Comparison of ENCODE assay signal across 12 mouse cellular contexts in genomic region chr5:146629636-146630035, GRCm38 (mm10). TPM values are rescaled to one million over a fixed set of nuclear protein-coding genes. Genes with fewer than 3 reads are reported as not detected.
DNase-seq lines count a peak whose midpoint lies in the region; ATAC-seq and TF ChIP-seq lines count a peak whose summit lies in the region.
"Had no signal": no experiment of that assay in that cellular context is flagged by ENCODE, and none has a peak within 500 bp of the region (broad histone marks: within the 10 kb centered on the region; RNA-seq: fewer than 3 reads in every experiment).

No protein-coding gene starts in this region.

- H3K27ac ChIP-seq in midbrain, postnatal 0 days (ENCODE audit: low read depth, low read length) = no peak overlapping the region
- no peak overlapping the region for H3K27ac ChIP-seq in midbrain, embryonic 10.5 days (replicated peaks)
- H3K27ac ChIP-seq: hindbrain, embryonic 15.5 days had no signal

- peak; percentile 23 for DNase-seq in adrenal gland, postnatal 10 days
- DNase-seq in adrenal gland, adult 8-10 months = no peak
- peak; percentile 36 for DNase-seq in kidney, postnatal 10 days
- DNase-seq in kidney, adult 8-10 months = no peak
- no peak for DNase-seq in midbrain, postnatal 0 days (ENCODE audit: low spot score)
- DNase-seq in midbrain, embryonic 10.5 days (ENCODE audit: low spot score) = no peak
- no peak for DNase-seq in embryo, embryonic 11 days
- DNase-seq: lung, postnatal 4 days had no signal

- no peak overlapping the region for H3K4me3 ChIP-seq in midbrain, postnatal 0 days (ENCODE audit: low read depth, low read length)
- H3K4me3 ChIP-seq in midbrain, embryonic 10.5 days = no peak overlapping the region
- H3K4me3 ChIP-seq: hindbrain, embryonic 15.5 days had no signal

- H3K4me1 ChIP-seq in midbrain, postnatal 0 days (ENCODE audit: insufficient read depth, low read length) = 0 out of 2 replicates have a peak, but pooled peaks cover 5% of the 10 kb centered on the region
- no peaks in the 10 kb centered on the region for H3K4me1 ChIP-seq in midbrain, embryonic 10.5 days

- no peak overlapping the region for H3K9ac ChIP-seq in midbrain, postnatal 0 days (replicated peaks; ENCODE audit: low read length, poor library complexity, severe bottlenecking)
- H3K9ac ChIP-seq: hindbrain, embryonic 15.5 days had no signal

- no peak for ATAC-seq in midbrain, postnatal 0 days (ENCODE audit: low FRiP score)
- 0 out of 2 replicates have a peak, but pooled peaks have one; percentile 30 for ATAC-seq in megakaryocyte-erythroid progenitor cell, adult 5-6 weeks (replicated peaks; ENCODE audit: low FRiP score, low TSS enrichment, poor library complexity, severe bottlenecking)

- no peaks in the 10 kb centered on the region for H3K27me3 ChIP-seq in midbrain, postnatal 0 days (ENCODE audit: insufficient read depth, low read length)
- H3K27me3 ChIP-seq in midbrain, embryonic 10.5 days (ENCODE audit: low read depth, poor library complexity, severe bottlenecking) = no peaks in the 10 kb centered on the region
- H3K27me3 ChIP-seq: hindbrain, embryonic 15.5 days had no signal

- TF ChIP-seq CTCF in midbrain, postnatal 0 days (IDR thresholded peaks at IDR 0.05) = 0 out of 2 replicates have a peak, but pooled peaks have one; percentile 12

- no peaks in the 10 kb centered on the region for H3K9me3 ChIP-seq in midbrain, postnatal 0 days (ENCODE audit: low read length)
- no peaks in the 10 kb centered on the region for H3K9me3 ChIP-seq in midbrain, embryonic 10.5 days (replicated peaks)
- H3K9me3 ChIP-seq: hindbrain, embryonic 15.5 days had no signal

- WGBS in midbrain, postnatal 0 days = 79% methylated on average over 10 of the region's 10 CpGs
- 84% methylated on average over 10 of the region's 10 CpGs for WGBS in midbrain, embryonic 10.5 days

- no peak overlapping the region for H3K4me2 ChIP-seq in midbrain, postnatal 0 days (ENCODE audit: low read depth, low read length, poor library complexity, severe bottlenecking)
- H3K4me2 ChIP-seq: hindbrain, embryonic 15.5 days had no signal

- no peaks in the 10 kb centered on the region for H3K36me3 ChIP-seq in midbrain, postnatal 0 days (ENCODE audit: insufficient read depth, low read length)
- no peaks in the 10 kb centered on the region for H3K36me3 ChIP-seq in midbrain, embryonic 10.5 days
- H3K36me3 ChIP-seq: hindbrain, embryonic 15.5 days had no signal

RNA-seq across cellular contexts. Expression of gene Gpr12, which starts 44.6 kb away (rescaled TPM):
- total RNA-seq in adrenal gland, postnatal 10 days (2021) = under 1 TPM; 0.15 to 0.21 TPM
- total RNA-seq in adrenal gland, adult 8-10 months (2022) = under 1 TPM in 1 of 4 experiments, not detected in 3; 0.32 TPM
- total RNA-seq in midbrain, postnatal 0 days (2014; rRNA removed) = 43.4 and 48.0 TPM in 2 replicates
- polyA plus RNA-seq in midbrain, postnatal 0 days (2015; fragmentation: Nextera tagmentation; extraction: Ambion mirVana) = 33.9 and 34.2 TPM in 2 replicates
- polyA plus RNA-seq in midbrain, embryonic 10.5 days (2016; fragmentation: Nextera tagmentation; extraction: Ambion mirVana) = 0.12 and 0.20 TPM in 2 replicates
- total RNA-seq in megakaryocyte-erythroid progenitor cell, adult 5-6 weeks (2014; fragmentation: Nextera tagmentation) = not detected in 2 replicates
- not detected in 2 replicates for total RNA-seq in megakaryocyte-erythroid progenitor cell, adult 5-6 weeks (2017)
- total RNA-seq: gastrocnemius, adult 8-10 months had no signal
- polyA plus RNA-seq: heart, embryonic 14.5 days had no signal

Comparison
In these comparisons a context has a peak if more than half of its experiments do, and no peak if none do; other contexts are left out.
1. DNase-seq: peak in adrenal gland, postnatal 10 days (single experiment) and kidney, postnatal 10 days (single experiment); none in adrenal gland, adult 8-10 months (single experiment), kidney, adult 8-10 months (0 of 2), midbrain, postnatal 0 days (single experiment), midbrain, embryonic 10.5 days (single experiment) and embryo, embryonic 11 days (single experiment).
2. RNA of gene Gpr12, which starts 44.6 kb away (total RNA-seq): 43.4 to 48.0 TPM in midbrain, postnatal 0 days; 0.32 TPM in adrenal gland, adult 8-10 months, 0.15 to 0.21 TPM in adrenal gland, postnatal 10 days and not detected in megakaryocyte-erythroid progenitor cell, adult 5-6 weeks; every median in the first group is over 10 times any median in the second.